Mouse (Mus musculus): ENCODE results near the gene Gm2a.

DNA sequence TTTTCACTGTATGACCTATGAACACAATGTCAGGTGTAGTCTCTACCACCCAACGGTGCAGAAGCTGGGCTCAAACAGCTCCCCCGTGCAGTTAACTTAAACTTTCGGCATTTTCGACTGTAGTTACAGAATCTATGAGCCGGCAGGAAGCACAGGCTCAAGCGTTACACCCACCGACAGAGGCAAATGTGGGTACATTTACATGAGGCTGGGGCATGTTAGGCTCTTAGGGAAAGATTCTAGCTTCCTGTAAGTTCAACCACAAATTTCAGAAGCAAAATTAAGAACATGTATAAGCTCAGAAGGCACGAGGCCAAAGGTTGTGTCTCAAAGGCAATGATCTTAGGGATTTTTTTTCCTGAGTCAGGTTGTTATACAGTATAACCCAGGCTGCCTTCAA lies 25.4 kb upstream of the Gm2a start:
- TF ChIP-seq CTCF (IDR thresholded peaks at IDR 0.05; ENCODE audit: low read depth): no peak
- no peak for TF ChIP-seq EP300 (optimal IDR thresholded peaks at IDR 0.05)
